Comparison of ENCODE assay signal across 16 mouse cellular contexts in genomic region chr8:108246934-108247417, GRCm38 (mm10).
DNase-seq lines count a peak whose midpoint lies in the region; ATAC-seq and TF ChIP-seq lines count a peak whose summit lies in the region.
"Had no signal": no experiment of that assay in that cellular context is flagged by ENCODE, and none has a peak within 500 bp of the region (broad histone marks: within the 10 kb centered on the region; RNA-seq: fewer than 3 reads in every experiment).

No protein-coding gene starts in this region.

- no peak; the same call in 1 of the 2 replicates for ATAC-seq in lung, embryonic 15.5 days (ENCODE audit: borderline replicate concordance, extremely low read depth, low FRiP score, low TSS enrichment)
- no peak for ATAC-seq in forebrain, postnatal 0 days
- ATAC-seq in neural tube, embryonic 14.5 days (ENCODE audit: low read depth): no peak
- ATAC-seq: liver, postnatal 0 days had no signal

- DNase-seq in lung, postnatal 36 days: no peak
- DNase-seq in forebrain, postnatal 0 days: no peak
- no peak for DNase-seq in midbrain, embryonic 10.5 days (ENCODE audit: low spot score)
- no peak for DNase-seq in testis, postnatal 10 days (ENCODE audit: low spot score)
- DNase-seq in cerebellum, adult 2 months: no peak
- no peak for DNase-seq in ovary, adult 18-20 months (ENCODE audit: low spot score)
- DNase-seq: adrenal gland, postnatal 14 days; gastrocnemius, postnatal 36 days; kidney, adult 11 months; kidney, postnatal 36 days; liver, postnatal 0 days; thymus, adult 2 months had no signal

- H3K4me2 ChIP-seq in lung, embryonic 15.5 days: peak overlapping the region; percentile 20; the same call in 1 of the 2 replicates
- H3K4me2 ChIP-seq in forebrain, postnatal 0 days (ENCODE audit: low read depth): no peak overlapping the region
- H3K4me2 ChIP-seq in neural tube, embryonic 14.5 days (ENCODE audit: low read depth, low read length): 0 out of 2 replicates have a peak overlapping the region, but pooled peaks have one; percentile 21
- H3K4me2 ChIP-seq: embryonic facial prominence, embryonic 15.5 days had no signal

- no peak for TF ChIP-seq CTCF in forebrain, postnatal 0 days (IDR thresholded peaks at IDR 0.05; ENCODE audit: low read depth)
- no peak for TF ChIP-seq CTCF in cerebellum, adult 2 months (IDR thresholded peaks at IDR 0.05; ENCODE audit: borderline replicate concordance, insufficient read depth, low read depth, low read length)

- H3K27ac ChIP-seq in lung, embryonic 15.5 days: no peak overlapping the region
- H3K27ac ChIP-seq in forebrain, postnatal 0 days (ENCODE audit: low read depth, low read length): peak overlapping the region; percentile 29; the same call in 1 of the 2 replicates
- peak overlapping the region; percentile 88 for H3K27ac ChIP-seq in midbrain, embryonic 10.5 days (replicated peaks)
- H3K27ac ChIP-seq in neural tube, embryonic 14.5 days (ENCODE audit: low read depth, low read length): peak overlapping the region; percentile 78
- no peak overlapping the region for H3K27ac ChIP-seq in cerebellum, adult 2 months (ENCODE audit: insufficient read depth, low read length)
- H3K27ac ChIP-seq: embryonic facial prominence, embryonic 15.5 days had no signal

- TF ChIP-seq POLR2A in cerebellum, adult 2 months (IDR thresholded peaks at IDR 0.05; ENCODE audit: borderline replicate concordance, insufficient read depth, low read length): no peak

- H3K27me3 ChIP-seq in lung, embryonic 15.5 days: no peaks in the 10 kb centered on the region
- peaks cover 20% of the 10 kb centered on the region for H3K27me3 ChIP-seq in forebrain, postnatal 0 days (ENCODE audit: insufficient read depth, low read length)
- 0 out of 2 replicates have a peak, but pooled peaks cover 5% of the 10 kb centered on the region for H3K27me3 ChIP-seq in midbrain, embryonic 10.5 days (ENCODE audit: low read depth, poor library complexity, severe bottlenecking)
- no peaks in the 10 kb centered on the region for H3K27me3 ChIP-seq in neural tube, embryonic 14.5 days (ENCODE audit: control insufficient read depth, insufficient read depth, low read length)
- H3K27me3 ChIP-seq in cerebellum, adult 2 months (ENCODE audit: control insufficient read depth, insufficient read depth, low read length): peaks cover 2% of the 10 kb centered on the region; the same call in 1 of the 2 replicates

- H3K4me1 ChIP-seq in lung, embryonic 15.5 days: peaks cover 25% of the 10 kb centered on the region
- 0 out of 2 replicates have a peak, but pooled peaks cover 3% of the 10 kb centered on the region for H3K4me1 ChIP-seq in forebrain, postnatal 0 days (ENCODE audit: insufficient read depth)
- H3K4me1 ChIP-seq in midbrain, embryonic 10.5 days: peaks cover 66% of the 10 kb centered on the region
- peaks cover 16% of the 10 kb centered on the region; the same call in 1 of the 2 replicates for H3K4me1 ChIP-seq in neural tube, embryonic 14.5 days (ENCODE audit: control insufficient read depth, insufficient read depth, low read length)
- no peaks in the 10 kb centered on the region for H3K4me1 ChIP-seq in cerebellum, adult 2 months (ENCODE audit: control insufficient read depth, insufficient read depth, low read length)

- no peaks in the 10 kb centered on the region for H3K36me3 ChIP-seq in lung, embryonic 15.5 days
- H3K36me3 ChIP-seq in forebrain, postnatal 0 days (ENCODE audit: insufficient read depth): no peaks in the 10 kb centered on the region
- no peaks in the 10 kb centered on the region for H3K36me3 ChIP-seq in midbrain, embryonic 10.5 days
- no peaks in the 10 kb centered on the region for H3K36me3 ChIP-seq in neural tube, embryonic 14.5 days (ENCODE audit: control insufficient read depth, insufficient read depth, low read length)
- H3K36me3 ChIP-seq: embryonic facial prominence, embryonic 15.5 days; G1E had no signal

- WGBS in lung, embryonic 15.5 days: 56% methylated on average over 7 of the region's 7 CpGs
- 19% methylated on average over 7 of the region's 7 CpGs for WGBS in forebrain, postnatal 0 days
- WGBS in midbrain, embryonic 10.5 days: 37% methylated on average over 7 of the region's 7 CpGs
- WGBS in neural tube, embryonic 14.5 days: 32% methylated on average over 7 of the region's 7 CpGs
- WGBS in cerebellum, adult 2 months: 15% methylated on average over 7 of the region's 7 CpGs

- no peaks in the 10 kb centered on the region for H3K9me3 ChIP-seq in lung, embryonic 15.5 days
- no peaks in the 10 kb centered on the region for H3K9me3 ChIP-seq in forebrain, postnatal 0 days (ENCODE audit: low read length)
- no peaks in the 10 kb centered on the region for H3K9me3 ChIP-seq in midbrain, embryonic 10.5 days (replicated peaks)
- no peaks in the 10 kb centered on the region for H3K9me3 ChIP-seq in neural tube, embryonic 14.5 days (ENCODE audit: control insufficient read depth, low read length)
- H3K9me3 ChIP-seq: embryonic facial prominence, embryonic 15.5 days had no signal

- H3K9ac ChIP-seq in lung, embryonic 15.5 days: no peak overlapping the region
- no peak overlapping the region for H3K9ac ChIP-seq in forebrain, postnatal 0 days
- peak overlapping the region; percentile 18; the same call in 1 of the 2 replicates for H3K9ac ChIP-seq in neural tube, embryonic 14.5 days (replicated peaks; ENCODE audit: low read depth, low read length)
- H3K9ac ChIP-seq: embryonic facial prominence, embryonic 15.5 days; liver, postnatal 0 days had no signal

- no peak overlapping the region for H3K4me3 ChIP-seq in lung, embryonic 15.5 days
- H3K4me3 ChIP-seq in forebrain, postnatal 0 days (ENCODE audit: low read depth, low read length): no peak overlapping the region
- peak overlapping the region; percentile 48 for H3K4me3 ChIP-seq in midbrain, embryonic 10.5 days
- H3K4me3 ChIP-seq in neural tube, embryonic 14.5 days (ENCODE audit: low read depth, low read length): no peak overlapping the region
- no peak overlapping the region for H3K4me3 ChIP-seq in cerebellum, adult 2 months (replicated peaks; ENCODE audit: insufficient read depth, low read depth, low read length)
- H3K4me3 ChIP-seq: embryonic facial prominence, embryonic 15.5 days had no signal

Comparison
In these comparisons a context has a peak if more than half of its experiments do, and no peak if none do; other contexts are left out.
1. H3K27ac ChIP-seq: peak in forebrain, postnatal 0 days (single experiment), midbrain, embryonic 10.5 days (single experiment) and neural tube, embryonic 14.5 days (single experiment); none in lung, embryonic 15.5 days (single experiment) and cerebellum, adult 2 months (single experiment).